Mouse (Mus musculus): Measurements from ENCODE around the gene Safb2.
"Not testable (repeated sequence)": the region's sequence is repeated elsewhere in the genome, so short reads cannot be mapped to it uniquely, and the experiment has no call there.

DNA sequence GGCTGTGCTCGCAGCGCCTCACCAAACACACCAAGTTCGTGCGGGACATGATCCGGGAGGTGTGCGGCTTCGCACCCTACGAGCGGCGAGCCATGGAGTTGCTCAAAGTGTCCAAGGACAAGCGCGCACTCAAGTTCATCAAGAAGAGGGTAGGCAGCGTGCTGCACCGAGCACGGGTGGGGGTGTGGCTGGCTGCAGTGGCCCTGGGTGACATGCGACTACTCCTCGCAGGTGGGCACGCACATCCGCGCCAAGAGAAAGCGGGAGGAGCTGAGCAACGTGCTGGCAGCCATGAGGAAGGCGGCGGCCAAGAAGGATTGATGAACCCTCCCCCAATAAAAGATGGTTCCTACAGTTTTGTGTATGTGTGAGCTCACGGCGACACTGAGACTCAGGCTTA is 29.5 kb upstream of the Safb2 start:
- TF ChIP-seq CTCF (IDR thresholded peaks at IDR 0.05; ENCODE audit: control insufficient read depth, insufficient read depth, insufficient read length); MYOD1 (IDR thresholded peaks at IDR 0.05; ENCODE audit: control insufficient read depth, insufficient read length, low read depth); MAX (IDR thresholded peaks at IDR 0.05); USF1 (IDR thresholded peaks at IDR 0.05; ENCODE audit: low read depth): not testable (repeated sequence)

All from C2C12 (cell line).